Mouse (Mus musculus): ENCODE results near the gene Lrch4.

Lrch4 gene

DNA sequence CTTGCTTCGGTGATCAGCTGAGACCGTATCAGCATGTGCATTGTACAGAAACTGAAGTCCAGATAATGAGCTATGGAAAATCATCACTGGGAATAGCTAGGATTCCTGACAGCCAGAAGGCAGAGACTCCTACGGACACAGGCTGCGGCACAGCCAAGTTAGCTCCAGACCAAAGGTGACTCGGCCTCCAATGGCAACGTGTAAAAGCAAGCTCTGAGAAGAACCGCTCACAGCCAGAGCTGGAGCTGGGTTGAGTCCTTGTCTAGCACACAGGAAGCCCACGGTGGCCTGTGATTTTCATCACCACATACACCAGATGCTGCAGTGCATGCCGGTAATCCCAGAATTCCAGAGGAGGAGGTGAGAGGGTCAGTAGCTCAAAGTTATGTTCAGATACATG is 61.6 kb downstream of the Lrch4 start:
- DNase-seq (ENCODE audit: low spot score), result no peak

All from ovary, postnatal 10 days (tissue).